Mouse (Mus musculus) limb, embryonic 11.5 days (tissue): ENCODE results near the gene Atg101. TPM values are rescaled to one million over a fixed set of nuclear protein-coding genes. Genes with fewer than 3 reads are reported as not detected.

ENCODE experiments used
- ATAC-seq: fragments of 200-750 bp; cut with Nextera tagmentation; 2 replicates; pipeline ENCODE4 v1.8.0; 2017; ENCODE audit warnings: low read depth; ENCODE audit not compliant: insufficient number of reproducible peaks, low FRiP score, low TSS enrichment
- DNase-seq: peaks from one replicate; pipeline ENCODE4 v3.0.0-alpha.2; 2015; ENCODE audit warnings: low spot score
- H3K27ac ChIP-seq: fragments of 300-500 bp; sonication (generic); replicated peaks from 2 replicates; pipeline ENCODE4 v1.5.1; 2014; ENCODE audit warnings: low read depth, mild to moderate bottlenecking, low read length
- H3K27me3 ChIP-seq: fragments of 300-500 bp; sonication (generic); 2 replicates; pipeline ENCODE4 v1.6.1; 2014; ENCODE audit warnings: mild to moderate bottlenecking, low read length, mixed read lengths; ENCODE audit not compliant: control insufficient read depth, insufficient read depth
- H3K36me3 ChIP-seq: fragments of 300-500 bp; sonication (generic); 2 replicates; pipeline ENCODE4 v1.6.1; 2014; ENCODE audit warnings: mild to moderate bottlenecking, low read length, moderate library complexity, mixed read lengths; ENCODE audit not compliant: control insufficient read depth, insufficient read depth
- H3K4me1 ChIP-seq: fragments of 300-500 bp; sonication (generic); 2 replicates; pipeline ENCODE4 v1.6.1; 2014; ENCODE audit warnings: low read length, mixed read lengths; ENCODE audit not compliant: control insufficient read depth, insufficient read depth
- H3K4me2 ChIP-seq: fragments of 300-500 bp; sonication (generic); 2 replicates; pipeline ENCODE4 v1.6.1; 2014; ENCODE audit warnings: low read depth, mild to moderate bottlenecking, moderate library complexity; ENCODE audit not compliant: severe bottlenecking
- H3K4me3 ChIP-seq: fragments of 300-500 bp; sonication (generic); 2 replicates; pipeline ENCODE4 v1.5.1; 2014; ENCODE audit warnings: low read depth, low read length
- H3K9ac ChIP-seq: fragments of 300-500 bp; sonication (generic); 2 replicates; pipeline ENCODE4 v1.6.1; 2014; ENCODE audit warnings: mild to moderate bottlenecking, low read length
- H3K9me3 ChIP-seq: fragments of 300-500 bp; sonication (generic); 2 replicates; pipeline ENCODE4 v1.6.1; 2016; ENCODE audit warnings: low read length; ENCODE audit not compliant: control insufficient read depth
- WGBS: fragments of 180-500 bp; shearing (Covaris S2); extraction: QIAGEN DNeasy Blood & Tissue Kit; methylation state at CpG from one replicate; pipeline ENCODE4 v1.1.7; 2014; 5-methylcytosine and 5-hydroxymethylcytosine counted together
- polyA plus RNA-seq: library from polyadenylated mRNA; unstranded; fragments of >200 nt; fragmentation: Nextera tagmentation; extraction: Ambion mirVana; gene quantifications from 2 replicates; pipeline ENCODE4 v1.2.1, GENCODE M21; 2014

The Atg101 gene
- polyA plus RNA-seq = 68.2 and 73.1 TPM in 2 replicates

DNA sequence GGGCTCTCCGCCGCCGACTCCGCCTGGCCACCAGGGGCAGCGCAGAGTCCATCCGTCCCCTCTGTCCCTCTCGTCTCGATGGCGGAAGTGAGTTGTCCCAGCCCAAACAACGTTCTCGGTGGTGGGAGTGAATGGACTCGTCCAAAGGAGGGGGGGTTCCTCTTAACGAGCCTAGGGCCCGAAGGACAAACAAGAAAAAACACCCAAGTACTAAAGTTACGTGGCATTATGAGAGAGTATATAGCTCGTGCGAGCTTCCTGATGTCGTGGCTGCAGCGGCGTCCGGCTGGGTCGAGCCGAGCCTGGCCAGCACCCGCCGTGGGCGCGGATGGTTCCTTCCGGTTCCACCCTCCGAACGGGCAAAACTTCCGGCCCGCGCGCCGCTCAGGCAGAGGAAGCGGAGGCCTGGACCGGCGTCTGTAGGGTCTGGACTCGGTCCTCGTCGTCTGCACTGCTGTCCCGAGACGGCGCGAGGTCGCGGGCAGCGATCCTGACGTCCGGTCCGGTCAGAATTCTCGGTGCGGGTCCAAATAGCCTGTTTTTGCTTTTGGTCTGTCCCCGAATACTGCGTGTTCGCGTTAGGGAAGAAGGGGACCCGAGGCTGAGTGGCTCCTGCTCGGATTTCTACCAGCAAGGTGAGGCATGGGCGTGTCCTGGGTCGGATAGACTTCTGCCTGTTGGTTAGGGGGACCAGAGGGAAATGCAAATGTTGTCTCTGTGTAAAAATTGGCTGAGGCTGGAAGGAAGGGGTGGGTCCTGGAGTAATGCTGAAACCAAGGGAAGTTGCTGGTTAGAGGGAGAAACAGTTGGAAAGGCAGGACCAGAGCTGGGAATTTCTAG is at the start of gene Atg101:
Gene Atg101, plus strand, starts transcription at position 362 of the 840 bp plus-strand sequence.
- Histone ChIP-seq H3K9me3 (no peaks in the 10 kb centered on the region), H3K36me3 (peaks cover 2% of the 10 kb centered on the region; the same call in 1 of the 2 replicates), H3K4me3 (peak within 1 kb of the TSS; percentile 71), H3K27ac (0 out of 2 replicates have a peak within 1 kb of the TSS, but pooled peaks have one; percentile 9), H3K9ac (peak within 1 kb of the TSS; percentile 71), H3K4me1 (peaks cover 5% of the 10 kb centered on the region), H3K27me3 (no peaks in the 10 kb centered on the region), H3K4me2 (peak within 1 kb of the TSS; percentile 86)
- under 1% methylated on average over 61 of the region's 61 CpGs for WGBS
- ATAC-seq (peak; percentile 90), DNase-seq (peak; percentile 95)

- ATAC-seq (no peak), DNase-seq (no peak)
- H3K4me3 ChIP-seq = no peak overlapping the region
- H3K27me3 ChIP-seq = no peaks in the 10 kb centered on the region
- H3K4me2 ChIP-seq = no peak overlapping the region
- no peak overlapping the region for H3K9ac ChIP-seq
- no peak overlapping the region for H3K27ac ChIP-seq
- WGBS = 72% methylated on average over 10 of the region's 10 CpGs
- peaks cover 11% of the 10 kb centered on the region; the same call in 1 of the 2 replicates for H3K36me3 ChIP-seq
- H3K4me1 ChIP-seq = peaks cover 15% of the 10 kb centered on the region
- no peaks in the 10 kb centered on the region for H3K9me3 ChIP-seq
Observed at GRCm38 (mm10) chr15:101234611-101235341, 49.3 kb upstream of the Atg101 start.

GRCm38 (mm10) chr15:101235342-101235698 is 48.8 kb upstream of the Atg101 start:
- Histone ChIP-seq H3K4me3 (no peak overlapping the region), H3K4me2 (no peak overlapping the region), H3K27ac (no peak overlapping the region), H3K9ac (no peak overlapping the region; the same call in 1 of the 2 replicates), H3K9me3 (no peaks in the 10 kb centered on the region), H3K27me3 (no peaks in the 10 kb centered on the region), H3K4me1 (peaks cover 15% of the 10 kb centered on the region), H3K36me3 (peaks cover 7% of the 10 kb centered on the region; the same call in 1 of the 2 replicates)
- 38% methylated on average over 5 of the region's 5 CpGs for WGBS
- no peak for DNase-seq
- no peak for ATAC-seq

GRCm38 (mm10) chr15:101235728-101236327 is 48.2 kb upstream of the Atg101 start:
- Histone ChIP-seq H3K36me3 (peaks cover 4% of the 10 kb centered on the region; the same call in 1 of the 2 replicates), H3K27ac (no peak overlapping the region), H3K9me3 (no peaks in the 10 kb centered on the region), H3K9ac (peak overlapping the region; percentile 9; the same call in 1 of the 2 replicates), H3K4me1 (peaks cover 16% of the 10 kb centered on the region), H3K27me3 (no peaks in the 10 kb centered on the region), H3K4me2 (no peak overlapping the region), H3K4me3 (no peak overlapping the region)
- ATAC-seq (no peak), DNase-seq (no peak)
- WGBS = 34% methylated on average over 12 of the region's 12 CpGs

DNA sequence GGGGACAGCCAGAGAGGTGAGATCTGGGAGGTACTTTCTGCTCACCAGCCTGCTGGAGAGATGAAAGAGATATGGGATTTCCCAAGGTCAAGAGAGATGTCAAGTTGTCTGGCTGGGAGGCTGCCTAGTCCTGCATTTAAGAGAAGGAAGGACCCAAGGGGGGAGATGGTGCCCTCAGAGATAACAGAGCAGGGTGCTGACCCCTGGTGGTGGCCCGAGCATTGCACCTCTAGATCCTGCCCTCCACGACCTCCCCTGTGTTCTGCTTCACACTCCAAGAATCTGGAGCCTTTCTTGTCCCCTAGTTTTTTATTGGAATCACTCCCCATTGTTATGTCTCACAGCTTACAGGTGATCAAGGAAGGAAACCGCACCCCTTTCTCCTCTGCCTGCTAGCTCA is 47.2 kb upstream of the Atg101 start:
- no peaks in the 10 kb centered on the region for H3K9me3 ChIP-seq
- DNase-seq (peak; percentile 79), ATAC-seq (no peak)
- H3K4me2 ChIP-seq = no peak overlapping the region
- H3K4me1 ChIP-seq = peaks cover 15% of the 10 kb centered on the region
- H3K36me3 ChIP-seq = no peaks in the 10 kb centered on the region
- no peak overlapping the region for H3K9ac ChIP-seq
- WGBS = 7% methylated on average over 3 of the region's 3 CpGs
- no peak overlapping the region for H3K4me3 ChIP-seq
- H3K27ac ChIP-seq = no peak overlapping the region
- H3K27me3 ChIP-seq = no peaks in the 10 kb centered on the region

- ATAC-seq (peak; percentile 15; the same call in 1 of the 2 replicates), DNase-seq (peak; percentile 83)
- WGBS = 5% methylated on average over 27 of the region's 28 CpGs
- Histone ChIP-seq H3K4me3 (peak overlapping the region; percentile 20), H3K4me2 (peak overlapping the region; percentile 59), H3K27me3 (no peaks in the 10 kb centered on the region), H3K36me3 (no peaks in the 10 kb centered on the region), H3K27ac (no peak overlapping the region), H3K9me3 (no peaks in the 10 kb centered on the region), H3K9ac (peak overlapping the region; percentile 52; the same call in 1 of the 2 replicates), H3K4me1 (peaks cover 20% of the 10 kb centered on the region)
Observed at GRCm38 (mm10) chr15:101238885-101239511, 45.1 kb upstream of the Atg101 start.

- Histone ChIP-seq H3K27ac (no peak overlapping the region), H3K4me2 (no peak overlapping the region), H3K9me3 (no peaks in the 10 kb centered on the region), H3K36me3 (no peaks in the 10 kb centered on the region), H3K27me3 (no peaks in the 10 kb centered on the region), H3K4me1 (peaks cover 20% of the 10 kb centered on the region), H3K9ac (no peak overlapping the region), H3K4me3 (no peak overlapping the region)
- no peak for DNase-seq
- ATAC-seq = no peak
- WGBS = 69% methylated on average over 8 of the region's 8 CpGs
Observed at GRCm38 (mm10) chr15:101239821-101240220, 44.3 kb upstream of the Atg101 start.

DNA sequence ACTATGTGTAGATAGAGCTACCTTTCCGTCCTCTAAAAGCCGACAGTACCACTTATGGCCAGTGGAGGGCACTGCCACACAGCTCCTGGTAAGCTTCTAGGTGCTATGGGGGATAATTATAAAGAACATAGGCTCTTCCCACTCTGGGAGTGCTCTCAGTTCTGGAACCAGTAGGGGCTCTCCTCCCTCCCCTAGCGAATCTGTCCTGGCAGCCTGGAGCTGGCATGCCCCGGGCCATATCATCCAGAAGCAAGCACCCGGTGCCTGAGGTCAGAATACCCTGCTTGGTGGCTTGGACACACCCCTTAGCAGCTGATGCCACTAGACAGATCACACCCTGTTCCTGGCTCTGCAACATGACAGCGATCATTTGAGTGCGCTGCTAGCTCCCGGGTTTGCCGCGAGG is 43.3 kb upstream of the Atg101 start:
- Histone ChIP-seq H3K27ac (no peak overlapping the region), H3K4me1 (peaks cover 12% of the 10 kb centered on the region), H3K9ac (no peak overlapping the region; the same call in 1 of the 2 replicates), H3K4me2 (no peak overlapping the region), H3K9me3 (no peaks in the 10 kb centered on the region), H3K27me3 (no peaks in the 10 kb centered on the region), H3K36me3 (no peaks in the 10 kb centered on the region), H3K4me3 (no peak overlapping the region)
- ATAC-seq (no peak), DNase-seq (peak; percentile 88)
- WGBS = 14% methylated on average over 10 of the region's 10 CpGs
